Mouse (Mus musculus): ENCODE results near the gene Car8. TPM values are rescaled to one million over a fixed set of nuclear protein-coding genes. Genes with fewer than 3 reads are reported as not detected.

The Car8 gene
- 3.5 and 4.5 TPM in 2 replicates for polyA plus RNA-seq (2014; fragmentation: Nextera tagmentation; extraction: Ambion mirVana)

DNA sequence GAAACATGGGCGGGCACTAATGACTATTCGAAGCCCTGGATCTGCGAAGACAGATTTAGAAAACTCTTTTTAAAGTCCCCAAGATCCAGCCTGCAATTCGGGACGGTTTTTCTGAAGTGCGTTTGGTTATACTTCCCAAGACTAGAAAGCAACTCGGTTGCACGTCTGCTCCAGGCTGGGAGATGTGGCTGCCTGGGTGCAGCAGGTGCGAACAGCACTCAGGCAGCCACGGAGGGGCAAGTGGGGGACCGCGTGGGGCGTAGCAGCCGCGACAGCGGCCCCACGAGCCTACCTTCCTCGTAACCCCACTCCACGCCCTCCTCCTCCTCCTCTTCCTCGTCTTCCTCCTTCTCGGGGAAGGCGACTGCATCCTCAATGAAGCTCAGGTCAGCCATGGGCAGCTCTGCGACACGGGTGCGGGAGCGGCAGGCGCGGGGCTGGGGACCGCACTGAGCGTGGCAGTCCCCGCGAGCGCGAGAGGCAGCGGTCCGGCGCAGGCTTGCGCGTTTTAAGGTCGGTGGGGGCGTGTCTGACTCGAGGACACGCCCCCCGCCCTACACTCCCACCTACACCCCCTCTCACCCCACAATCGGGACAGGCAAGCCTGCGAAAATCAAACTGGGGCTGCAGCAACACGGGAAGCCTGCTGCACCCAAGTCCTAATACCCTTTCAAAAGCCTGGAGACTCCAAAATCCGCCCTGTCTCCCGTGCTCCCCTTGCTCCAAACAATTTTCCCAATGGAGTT, at the start of gene Car8:
Car8 (minus strand) TSS at position 482 of the 746 bp plus-strand sequence.
- Histone ChIP-seq H3K36me3 (ENCODE audit: control insufficient read depth, insufficient read depth, low read length) (no peaks in the 10 kb centered on the region), H3K9me3 (ENCODE audit: control insufficient read depth, low read length) (no peaks in the 10 kb centered on the region), H3K27me3 (replicated peaks; ENCODE audit: control insufficient read depth, insufficient read depth, low read length) (no peaks in the 10 kb centered on the region), H3K4me1 (ENCODE audit: control insufficient read depth, insufficient read depth, low read length) (no peaks in the 10 kb centered on the region), H3K4me2 (ENCODE audit: low read depth, low read length) (peak within 1 kb of the TSS; percentile 100), H3K27ac (replicated peaks; ENCODE audit: low read depth, low read length) (no peak within 1 kb of the TSS), H3K4me3 (ENCODE audit: low read depth, low read length) (peak within 1 kb of the TSS; percentile 65), H3K9ac (ENCODE audit: low read depth, low read length) (peak within 1 kb of the TSS; percentile 65)
- WGBS = under 1% methylated on average over 44 of the region's 49 CpGs
- ATAC-seq (ENCODE audit: low read depth) (peak; percentile 93), DNase-seq (ENCODE audit: low spot score) (peak; percentile 77)

DNA sequence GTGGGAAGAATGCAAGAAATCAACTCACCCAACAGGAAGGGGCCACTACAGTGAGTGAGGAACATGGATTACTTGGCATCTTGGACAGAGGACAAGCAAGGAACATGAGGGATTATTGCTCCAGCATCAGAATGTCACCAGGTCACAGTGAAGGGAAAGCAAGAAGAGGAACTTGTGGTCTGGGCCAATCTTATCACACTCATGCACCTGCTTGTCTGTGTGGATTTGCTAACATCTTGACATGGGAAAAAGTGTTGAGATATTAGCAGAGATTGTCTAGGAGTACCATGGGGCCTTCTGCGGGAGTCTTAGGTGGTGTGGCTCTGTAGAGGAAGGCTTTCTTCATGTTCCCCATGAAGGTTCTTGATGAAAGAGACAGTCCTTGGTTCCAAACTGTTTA, 46.1 kb upstream of the Car8 start:
- 79% methylated on average over 1 of the region's 1 CpGs for WGBS
- Histone ChIP-seq H3K36me3 (ENCODE audit: control insufficient read depth, insufficient read depth, low read length) (no peaks in the 10 kb centered on the region), H3K4me2 (ENCODE audit: low read depth, low read length) (no peak overlapping the region), H3K4me1 (ENCODE audit: control insufficient read depth, insufficient read depth, low read length) (no peaks in the 10 kb centered on the region), H3K27me3 (replicated peaks; ENCODE audit: control insufficient read depth, insufficient read depth, low read length) (no peaks in the 10 kb centered on the region), H3K9me3 (ENCODE audit: control insufficient read depth, low read length) (no peaks in the 10 kb centered on the region), H3K9ac (ENCODE audit: low read depth, low read length) (no peak overlapping the region), H3K27ac (replicated peaks; ENCODE audit: low read depth, low read length) (no peak overlapping the region), H3K4me3 (ENCODE audit: low read depth, low read length) (no peak overlapping the region)
- ATAC-seq (ENCODE audit: low read depth) = no peak
- DNase-seq (ENCODE audit: low spot score) = no peak

DNA sequence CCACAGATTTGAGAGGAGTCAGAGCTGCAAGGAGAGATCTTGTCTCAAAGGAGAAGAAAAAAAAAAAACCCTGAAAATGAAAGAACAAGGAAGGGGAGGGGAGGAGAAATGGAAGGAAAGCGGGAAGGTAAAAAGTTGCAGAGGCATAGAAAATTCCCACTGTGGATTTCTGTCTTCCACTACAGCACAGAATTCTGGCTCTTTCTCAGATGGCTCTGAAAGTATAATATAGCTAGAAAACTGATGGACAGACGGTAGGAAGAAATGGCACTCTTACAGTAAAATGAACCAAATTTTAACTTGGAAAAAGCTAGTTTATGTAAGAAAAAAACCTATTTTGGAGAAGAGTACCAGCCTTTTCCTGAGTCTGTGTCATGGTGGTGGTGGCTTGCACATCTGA, 39.3 kb upstream of the Car8 start:
- Histone ChIP-seq H3K27ac (replicated peaks; ENCODE audit: low read depth, low read length) (no peak overlapping the region), H3K9me3 (ENCODE audit: control insufficient read depth, low read length) (no peaks in the 10 kb centered on the region), H3K4me2 (ENCODE audit: low read depth, low read length) (no peak overlapping the region), H3K4me1 (ENCODE audit: control insufficient read depth, insufficient read depth, low read length) (no peaks in the 10 kb centered on the region), H3K27me3 (replicated peaks; ENCODE audit: control insufficient read depth, insufficient read depth, low read length) (no peaks in the 10 kb centered on the region), H3K36me3 (ENCODE audit: control insufficient read depth, insufficient read depth, low read length) (no peaks in the 10 kb centered on the region), H3K4me3 (ENCODE audit: low read depth, low read length) (no peak overlapping the region), H3K9ac (ENCODE audit: low read depth, low read length) (no peak overlapping the region)
- ATAC-seq (ENCODE audit: low read depth) (no peak), DNase-seq (ENCODE audit: low spot score) (no peak)
- 90% methylated on average over 2 of the region's 2 CpGs for WGBS

DNA sequence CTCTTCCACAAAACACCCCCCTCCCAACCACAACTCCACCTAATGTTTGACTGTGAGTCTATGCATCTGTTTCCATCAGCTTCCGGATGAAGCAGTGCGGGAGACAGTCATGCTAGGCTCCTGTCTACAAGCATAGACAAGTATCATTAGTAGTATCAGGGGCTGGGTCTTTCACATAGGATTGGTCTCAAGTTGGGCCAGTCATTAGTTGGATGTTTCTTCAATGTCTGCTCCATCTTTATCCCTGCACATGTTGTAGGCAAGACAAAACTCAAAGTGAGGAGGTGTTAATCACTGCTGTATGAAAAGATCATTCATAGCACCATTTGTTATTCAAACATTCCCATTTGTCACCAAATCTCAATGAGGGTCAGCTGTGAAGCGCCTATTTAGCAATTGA, 11.0 kb upstream of the Car8 start:
- no peaks in the 10 kb centered on the region for H3K9me3 ChIP-seq (ENCODE audit: control insufficient read depth, low read length)
- H3K36me3 ChIP-seq (ENCODE audit: control insufficient read depth, insufficient read depth, low read length) = no peaks in the 10 kb centered on the region
- no peak overlapping the region for H3K9ac ChIP-seq (ENCODE audit: low read depth, low read length)
- H3K4me2 ChIP-seq (ENCODE audit: low read depth, low read length) = no peak overlapping the region
- no peak overlapping the region for H3K27ac ChIP-seq (replicated peaks; ENCODE audit: low read depth, low read length)
- no peak for DNase-seq (ENCODE audit: low spot score)
- 87% methylated on average over 3 of the region's 3 CpGs for WGBS
- ATAC-seq (ENCODE audit: low read depth) = no peak
- no peaks in the 10 kb centered on the region for H3K4me1 ChIP-seq (ENCODE audit: control insufficient read depth, insufficient read depth, low read length)
- no peaks in the 10 kb centered on the region for H3K27me3 ChIP-seq (replicated peaks; ENCODE audit: control insufficient read depth, insufficient read depth, low read length)
- H3K4me3 ChIP-seq (ENCODE audit: low read depth, low read length) = no peak overlapping the region

DNA sequence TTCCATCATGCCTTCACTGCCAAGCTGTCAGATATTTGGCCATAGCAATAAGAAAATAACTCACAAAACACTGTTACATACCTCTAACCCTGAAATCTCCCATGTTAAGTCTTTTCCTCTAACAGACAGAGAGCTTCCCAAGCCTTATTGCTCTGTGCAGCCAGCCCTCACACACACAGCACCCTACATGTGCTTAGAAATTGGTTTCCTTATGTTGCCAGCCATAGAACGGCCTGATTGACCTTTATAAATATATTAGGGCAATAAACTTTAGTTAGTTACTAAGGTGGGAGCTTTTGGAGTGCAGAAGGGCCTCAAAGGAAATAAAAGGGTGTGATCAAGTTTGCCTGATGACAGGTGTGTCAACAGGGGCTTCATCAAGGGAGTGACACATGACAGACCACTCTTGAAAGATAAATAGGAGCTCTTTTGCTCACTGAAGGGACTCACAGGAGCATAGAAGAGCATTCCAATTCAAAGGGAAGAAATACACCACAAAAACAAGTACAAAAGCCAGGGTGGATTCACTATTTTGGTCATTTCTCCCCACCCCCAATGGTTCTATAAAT, 6.7 kb upstream of the Car8 start:
- Histone ChIP-seq H3K9me3 (ENCODE audit: control insufficient read depth, low read length) (no peaks in the 10 kb centered on the region), H3K4me3 (ENCODE audit: low read depth, low read length) (no peak overlapping the region), H3K27ac (replicated peaks; ENCODE audit: low read depth, low read length) (no peak overlapping the region), H3K27me3 (replicated peaks; ENCODE audit: control insufficient read depth, insufficient read depth, low read length) (no peaks in the 10 kb centered on the region), H3K9ac (ENCODE audit: low read depth, low read length) (no peak overlapping the region), H3K36me3 (ENCODE audit: control insufficient read depth, insufficient read depth, low read length) (no peaks in the 10 kb centered on the region), H3K4me1 (ENCODE audit: control insufficient read depth, insufficient read depth, low read length) (no peaks in the 10 kb centered on the region), H3K4me2 (ENCODE audit: low read depth, low read length) (no peak overlapping the region)
- no peak for DNase-seq (ENCODE audit: low spot score)
- no peak for ATAC-seq (ENCODE audit: low read depth)
- WGBS = 58% methylated on average over 1 of the region's 1 CpGs

DNA sequence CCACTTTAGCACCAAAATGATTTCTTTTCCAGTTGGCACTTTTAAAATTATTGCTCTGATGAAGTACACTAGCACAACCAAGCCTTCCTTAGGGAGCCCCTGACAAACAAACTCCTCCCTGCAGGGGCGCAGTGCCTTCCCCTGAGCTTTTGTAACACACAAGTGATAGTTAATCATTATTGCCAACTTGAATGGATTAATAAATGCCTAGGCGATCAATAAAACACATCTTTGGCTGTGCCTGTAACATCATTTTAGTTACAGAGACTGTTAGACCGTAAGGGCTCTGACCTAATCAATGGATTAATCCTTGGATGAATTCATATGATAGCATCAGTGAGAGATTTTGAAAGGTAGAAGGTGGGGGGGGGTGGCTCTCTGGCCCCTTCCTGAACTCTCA, 6.2 kb upstream of the Car8 start:
- no peaks in the 10 kb centered on the region for H3K27me3 ChIP-seq (replicated peaks; ENCODE audit: control insufficient read depth, insufficient read depth, low read length)
- no peak overlapping the region for H3K4me3 ChIP-seq (ENCODE audit: low read depth, low read length)
- H3K36me3 ChIP-seq (ENCODE audit: control insufficient read depth, insufficient read depth, low read length) = no peaks in the 10 kb centered on the region
- DNase-seq (ENCODE audit: low spot score) (no peak), ATAC-seq (ENCODE audit: low read depth) (no peak)
- H3K4me2 ChIP-seq (ENCODE audit: low read depth, low read length) = no peak overlapping the region
- no peaks in the 10 kb centered on the region for H3K4me1 ChIP-seq (ENCODE audit: control insufficient read depth, insufficient read depth, low read length)
- no peaks in the 10 kb centered on the region for H3K9me3 ChIP-seq (ENCODE audit: control insufficient read depth, low read length)
- no peak overlapping the region for H3K9ac ChIP-seq (ENCODE audit: low read depth, low read length)
- WGBS = 84% methylated on average over 3 of the region's 3 CpGs
- H3K27ac ChIP-seq (replicated peaks; ENCODE audit: low read depth, low read length) = no peak overlapping the region

DNA sequence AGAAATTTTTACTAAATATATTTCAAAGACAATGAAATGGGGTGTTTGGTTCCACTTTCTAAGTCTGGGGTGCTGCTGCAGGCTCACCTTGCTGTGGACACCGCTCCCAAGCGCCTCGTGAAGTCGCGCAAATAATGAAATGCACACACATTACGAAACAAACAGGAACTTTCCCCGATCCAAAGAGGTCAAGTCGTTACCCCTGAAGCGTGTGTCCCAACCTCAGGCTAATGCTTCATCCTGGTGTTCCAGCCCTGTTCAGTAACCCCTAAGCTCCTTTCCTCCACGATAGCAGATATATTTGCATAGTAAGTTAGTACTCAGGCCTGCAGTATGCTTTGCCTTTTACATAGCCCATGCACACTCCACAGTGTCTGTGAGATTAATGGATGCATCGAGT, 858 bp upstream of the Car8 start:
- Histone ChIP-seq H3K36me3 (ENCODE audit: control insufficient read depth, insufficient read depth, low read length) (no peaks in the 10 kb centered on the region), H3K4me2 (ENCODE audit: low read depth, low read length) (no peak overlapping the region), H3K27ac (replicated peaks; ENCODE audit: low read depth, low read length) (no peak overlapping the region), H3K4me3 (ENCODE audit: low read depth, low read length) (no peak overlapping the region), H3K4me1 (ENCODE audit: control insufficient read depth, insufficient read depth, low read length) (no peaks in the 10 kb centered on the region), H3K9me3 (ENCODE audit: control insufficient read depth, low read length) (no peaks in the 10 kb centered on the region), H3K9ac (ENCODE audit: low read depth, low read length) (no peak overlapping the region), H3K27me3 (replicated peaks; ENCODE audit: control insufficient read depth, insufficient read depth, low read length) (no peaks in the 10 kb centered on the region)
- ATAC-seq (ENCODE audit: low read depth) = no peak
- no peak for DNase-seq (ENCODE audit: low spot score)
- WGBS = 59% methylated on average over 11 of the region's 11 CpGs

DNA sequence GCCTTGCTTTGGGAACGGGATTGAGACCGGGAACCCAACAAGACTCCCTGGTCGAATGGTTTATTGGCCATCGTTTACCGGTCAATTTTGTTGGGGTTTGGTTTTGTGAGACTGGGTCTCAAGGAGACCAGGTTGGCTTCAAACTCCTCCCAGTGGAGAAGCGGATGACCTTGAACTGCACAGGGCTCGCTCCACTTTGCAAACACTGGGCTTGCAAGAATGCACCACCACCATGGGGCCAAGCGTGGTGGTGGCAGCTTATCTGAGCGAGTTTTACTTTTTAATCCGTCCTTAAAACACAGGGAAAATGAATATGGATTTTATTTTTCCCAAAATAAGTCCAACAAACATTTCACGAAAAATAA, 447 bp upstream of the Car8 start:
- no peak overlapping the region for H3K27ac ChIP-seq (replicated peaks; ENCODE audit: low read depth, low read length)

More for the DNA sequence above, 447 bp upstream of the Car8 start:
- Histone ChIP-seq H3K9ac (ENCODE audit: low read depth, low read length) (peak overlapping the region; percentile 65), H3K9me3 (ENCODE audit: control insufficient read depth, low read length) (no peaks in the 10 kb centered on the region), H3K27me3 (replicated peaks; ENCODE audit: control insufficient read depth, insufficient read depth, low read length) (no peaks in the 10 kb centered on the region), H3K4me2 (ENCODE audit: low read depth, low read length) (peak overlapping the region; percentile 100), H3K4me3 (ENCODE audit: low read depth, low read length) (peak overlapping the region; percentile 65), H3K4me1 (ENCODE audit: control insufficient read depth, insufficient read depth, low read length) (no peaks in the 10 kb centered on the region), H3K36me3 (ENCODE audit: control insufficient read depth, insufficient read depth, low read length) (no peaks in the 10 kb centered on the region)
- 0 out of 2 replicates have a peak, but pooled peaks have one; percentile 22 for ATAC-seq (ENCODE audit: low read depth)
- no peak for DNase-seq (ENCODE audit: low spot score)
- 22% methylated on average over 11 of the region's 11 CpGs for WGBS

Measured in embryonic facial prominence, embryonic 14.5 days (tissue).